Mouse (Mus musculus): Measurements from ENCODE around the gene Fancb. TPM values are rescaled to one million over a fixed set of nuclear protein-coding genes. Genes with fewer than 3 reads are reported as not detected.

The Fancb gene
- 1 to 10 TPM; 1.5 to 2.0 TPM for total RNA-seq (2023)

GRCm38 (mm10) chrX:164980193-164980775, at the start of gene Fancb, which contains the start of gene Mospd2:
Gene Fancb, plus strand, starts transcription at chrX:164980592.
Gene Mospd2, minus strand, starts transcription at chrX:164980375.

GRCm38 (mm10) chrX:165004779-165005324, 24.5 kb downstream of the Fancb start, which contains the start of gene Gm17604:
Gene Gm17604, minus strand, starts transcription at chrX:165004829.

Other genes with a start within 250 kb of the Fancb start
- gene Mospd2, start 217 bp upstream of the Fancb start, total RNA-seq (2023): 100 to 1,000 TPM; 115 to 124 TPM
- gene Gm17604, start 24.2 kb downstream of the Fancb start, total RNA-seq (2023): not detected